Mouse (Mus musculus) heart, postnatal 36 days (tissue): ENCODE results near the gene 3300002I08Rik. TPM values are rescaled to one million over a fixed set of nuclear protein-coding genes. Genes with fewer than 3 reads are reported as not detected.
"Not testable (repeated sequence)": the region's sequence is repeated elsewhere in the genome, so short reads cannot be mapped to it uniquely, and the experiment has no call there.

ENCODE experiments used
- DNase-seq, 2 experiments: peaks; one replicate each; pipeline ENCODE4 v3.0.0; 2021 to 2022
- intact Hi-C: fragments of 180-260 bp; cut with DNase I; formaldehyde crosslinking; loops from one replicate; pipeline ENCODE4 v1.15.1; 2025
- total RNA-seq, 2 experiments: library from RNA; stranded (reverse); gene quantifications; 2 replicates each; pipeline ENCODE4 v1.2.3; 2021

The 3300002I08Rik gene
- total RNA-seq, result 1 to 10 TPM; 1.7 to 2.9 TPM

DNA sequence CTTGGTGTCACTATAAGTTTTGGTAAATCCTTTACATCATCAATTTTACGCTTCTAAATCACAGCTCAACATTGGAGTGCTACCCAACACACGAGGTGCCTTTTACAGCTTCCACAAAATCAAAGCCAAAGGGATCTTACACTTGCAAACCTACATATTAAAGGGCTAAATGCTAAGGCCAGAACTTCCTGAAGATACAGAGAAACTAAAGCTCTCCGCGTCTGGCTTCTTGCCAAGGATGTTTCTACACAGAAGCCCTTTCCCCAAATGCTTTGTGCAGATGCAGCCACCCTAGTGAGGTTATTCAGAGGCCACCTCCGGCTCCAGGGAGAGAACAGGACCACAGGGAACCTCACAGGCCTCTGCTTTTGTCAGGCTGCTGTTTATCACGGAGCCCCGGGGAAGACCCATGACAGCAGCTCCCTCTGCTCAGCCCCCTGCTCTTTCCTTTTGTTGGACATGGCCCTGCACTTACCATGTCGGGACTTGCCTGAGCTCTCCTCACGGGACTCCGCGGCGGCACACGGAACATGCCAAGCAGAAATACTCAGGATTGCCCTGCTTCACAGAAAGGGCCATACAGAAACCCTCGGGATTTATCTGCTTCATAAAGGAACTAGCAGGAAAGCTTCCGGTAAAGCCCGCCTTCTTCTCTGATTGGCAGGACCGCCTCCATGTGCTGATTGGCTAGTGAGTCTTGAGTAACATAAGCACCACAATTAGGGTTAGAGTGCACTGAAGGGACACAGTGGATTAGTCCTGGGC, at the start of gene 3300002I08Rik:
3300002I08Rik (minus strand) TSS at position 653 of the 765 bp plus-strand sequence.
- intact Hi-C loops, result loop anchor here (5.0 kb wide), 1 partner anchor 45 kb away; no protein-coding TSS in a partner anchor
- peak; percentile 87 to 92 for DNase-seq

DNA sequence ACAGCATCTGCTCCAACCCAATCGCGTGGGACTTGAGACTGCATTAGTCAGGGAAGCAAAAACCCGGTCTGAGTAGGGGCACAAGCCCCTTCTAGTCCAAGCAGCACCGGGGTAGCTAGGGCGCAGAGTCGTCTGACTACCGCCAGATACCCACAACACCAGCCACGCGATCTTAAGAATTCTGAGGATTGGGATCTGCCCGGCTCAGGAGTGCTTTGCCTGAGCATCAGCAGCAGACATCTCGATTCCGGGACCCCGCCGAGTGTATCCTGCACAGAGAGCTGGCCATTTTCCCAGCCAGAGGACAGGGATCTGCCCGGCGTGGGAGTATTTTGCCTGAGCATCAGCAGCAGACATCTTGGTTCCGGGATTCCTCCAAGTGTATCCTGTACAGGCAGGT, 49.6 kb upstream of the 3300002I08Rik start:
- intact Hi-C loops, DNase-seq: not testable (repeated sequence)

DNA sequence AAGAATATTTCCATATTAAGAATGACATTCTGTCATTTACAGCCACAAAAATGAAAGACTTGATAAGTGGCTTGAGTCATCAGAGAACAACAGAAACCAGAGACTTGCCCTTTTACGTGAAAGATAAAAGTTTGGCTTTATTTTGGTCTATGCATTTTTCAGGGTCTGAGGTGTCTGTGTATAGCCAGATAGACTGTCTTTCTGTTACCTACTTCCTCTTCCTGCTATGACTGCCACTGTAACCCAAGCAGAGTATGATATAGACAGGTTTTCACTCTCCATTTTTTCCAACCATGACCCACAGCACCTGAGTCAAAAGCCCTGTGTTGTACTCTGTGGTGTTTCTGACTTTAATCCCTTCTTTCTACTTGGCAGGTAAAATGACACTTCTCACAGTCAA, 27.6 kb upstream of the 3300002I08Rik start:
- intact Hi-C loops, result no loop called here

DNA sequence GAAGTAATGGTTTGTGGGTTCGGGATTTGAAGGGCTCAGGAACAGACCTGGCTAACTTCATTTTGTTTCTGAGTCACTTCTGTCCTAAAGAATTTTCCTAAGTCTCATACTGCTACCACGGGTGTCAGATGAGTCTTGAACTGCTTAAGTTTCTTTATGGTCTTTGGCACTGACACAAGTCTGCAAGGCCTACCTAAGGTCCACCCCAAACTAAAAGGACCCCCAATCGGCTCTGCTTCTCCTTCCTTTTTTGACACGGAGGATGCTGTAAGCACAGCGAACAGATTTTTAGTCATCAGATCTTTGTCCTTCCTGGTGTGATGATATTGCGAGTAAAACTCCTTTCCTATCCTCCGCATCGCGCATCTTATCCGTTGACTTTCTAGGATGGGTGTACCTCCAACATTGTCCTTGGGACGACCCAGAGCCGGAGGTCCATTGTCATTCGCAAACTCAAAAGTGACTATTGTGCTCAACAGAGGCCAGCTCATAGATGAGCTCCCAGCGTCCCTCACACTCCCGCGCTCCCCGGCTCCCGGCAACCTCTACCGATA, 23.1 kb upstream of the 3300002I08Rik start:
- intact Hi-C loops, result not testable (repeated sequence)

More for the DNA sequence above, 27.6 kb upstream of the 3300002I08Rik start:
- DNase-seq, result no peak

DNA sequence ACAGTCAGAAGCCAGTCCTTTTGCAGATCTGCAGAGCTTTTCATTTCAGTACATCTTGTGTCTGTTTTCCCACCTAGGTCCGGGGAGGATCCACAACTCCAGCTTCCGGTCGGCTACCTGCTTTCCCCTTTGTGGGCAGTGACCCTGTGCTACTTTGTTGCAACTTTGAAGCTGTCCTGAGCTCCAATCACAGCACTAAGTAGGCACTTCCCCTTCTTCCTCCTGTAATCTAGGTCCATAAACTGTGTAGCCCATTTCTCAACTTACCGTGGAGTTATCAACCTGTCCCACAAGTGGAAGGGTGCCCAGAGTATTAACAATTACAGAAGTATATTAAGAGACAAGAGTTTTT, 289 bp upstream of the 3300002I08Rik start:
- intact Hi-C loops, result loop anchor here (5.0 kb wide), 1 partner anchor 46 kb away; no protein-coding TSS in a partner anchor
- no peak for DNase-seq

More for the DNA sequence above, 23.1 kb upstream of the 3300002I08Rik start:
- peak in 1 of 2 experiments; percentile 2 for DNase-seq

DNA sequence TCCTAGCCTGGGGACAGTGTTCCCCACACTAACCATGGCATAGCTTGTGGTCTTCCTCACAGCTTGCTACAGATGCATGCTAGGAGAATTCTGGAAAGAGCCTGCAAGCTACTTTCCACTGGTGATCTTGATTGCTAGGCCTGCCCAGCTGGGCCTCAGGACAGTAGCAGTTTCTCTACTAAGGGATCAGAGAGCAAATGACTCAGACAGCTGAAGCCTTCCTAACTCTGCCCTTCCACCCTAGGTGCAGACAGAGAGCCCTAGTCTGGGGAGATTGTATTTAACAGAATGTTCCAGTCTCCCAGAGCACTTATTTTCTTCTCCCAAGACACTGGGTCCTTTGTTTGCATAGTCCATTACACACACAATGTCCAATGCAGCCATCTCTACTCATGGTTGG, 5.4 kb downstream of the 3300002I08Rik start:
- intact Hi-C loops, DNase-seq: not testable (repeated sequence)

DNA sequence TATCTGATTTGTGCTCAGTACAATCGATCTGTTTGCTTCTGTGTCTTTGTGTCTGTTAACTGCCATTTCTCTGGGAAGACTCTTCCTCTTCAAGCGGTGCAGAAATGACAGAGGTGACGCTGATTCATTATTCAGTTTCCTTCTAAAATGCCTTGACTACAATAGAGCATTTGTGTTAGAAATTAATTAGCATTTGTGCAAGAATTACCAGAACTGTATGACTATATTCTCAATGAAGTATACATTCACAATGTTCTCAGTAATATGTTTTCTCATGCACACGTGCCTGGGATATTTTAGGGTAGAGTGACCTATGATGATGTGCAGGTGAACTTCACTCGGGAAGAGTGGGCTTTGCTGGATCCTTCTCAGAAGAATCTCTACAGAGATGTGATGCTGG, 39.2 kb downstream of the 3300002I08Rik start, which contains the start of gene Gm10130:
Gm10130 (plus strand) TSS at position 301 of the 400 bp plus-strand sequence.
- no peak for DNase-seq
- intact Hi-C loops, result no loop called here

DNA sequence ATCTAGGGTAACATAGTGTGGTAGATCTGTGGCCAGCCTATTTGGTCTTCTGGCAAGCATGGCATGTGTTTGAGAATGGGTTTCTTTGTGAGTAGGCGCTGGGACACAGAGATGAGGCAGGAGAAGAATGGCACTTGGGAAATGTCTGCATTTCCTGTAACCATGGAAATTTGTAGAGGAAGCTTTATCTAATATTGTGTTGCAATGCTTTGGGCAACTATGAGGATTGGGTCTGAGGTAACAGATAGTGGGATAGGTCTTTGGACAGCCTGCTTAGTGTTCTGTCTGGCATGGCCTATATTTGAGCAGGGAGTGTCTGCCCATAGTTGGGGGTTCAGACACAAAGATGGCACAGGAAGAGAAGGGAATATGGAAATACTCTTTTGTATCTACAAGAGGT, 43.6 kb downstream of the 3300002I08Rik start:
- no peak for DNase-seq
- intact Hi-C loops, result loop anchor here (5.0 to 10.0 kb wide), 2 partner anchors 43 to 184 kb away; partner anchors contain the start of genes 3300002I08Rik and Zfp120

DNA sequence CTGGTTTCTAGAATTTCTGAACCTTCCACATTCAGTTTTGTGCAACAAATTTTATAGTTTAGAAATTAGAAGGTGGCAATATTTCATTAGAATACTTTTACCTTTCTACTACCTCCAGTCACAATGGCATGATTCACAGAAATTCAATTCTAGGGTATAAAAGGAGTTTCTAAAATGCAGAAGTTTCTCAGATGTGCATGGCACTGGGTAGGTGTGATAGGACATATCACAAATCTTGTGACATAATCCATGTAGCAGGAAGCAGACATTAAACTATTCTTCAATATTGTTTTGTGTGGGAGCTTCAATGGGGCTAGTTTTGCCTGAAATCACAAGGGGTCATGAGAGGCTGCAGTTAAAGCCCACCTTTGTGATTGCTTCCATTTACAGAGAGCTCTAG, 46.4 kb downstream of the 3300002I08Rik start:
- intact Hi-C loops, result loop anchor here (5.0 to 10.0 kb wide), 2 partner anchors 46 to 181 kb away; partner anchors contain the start of genes 3300002I08Rik and Zfp120
- no peak for DNase-seq

DNA sequence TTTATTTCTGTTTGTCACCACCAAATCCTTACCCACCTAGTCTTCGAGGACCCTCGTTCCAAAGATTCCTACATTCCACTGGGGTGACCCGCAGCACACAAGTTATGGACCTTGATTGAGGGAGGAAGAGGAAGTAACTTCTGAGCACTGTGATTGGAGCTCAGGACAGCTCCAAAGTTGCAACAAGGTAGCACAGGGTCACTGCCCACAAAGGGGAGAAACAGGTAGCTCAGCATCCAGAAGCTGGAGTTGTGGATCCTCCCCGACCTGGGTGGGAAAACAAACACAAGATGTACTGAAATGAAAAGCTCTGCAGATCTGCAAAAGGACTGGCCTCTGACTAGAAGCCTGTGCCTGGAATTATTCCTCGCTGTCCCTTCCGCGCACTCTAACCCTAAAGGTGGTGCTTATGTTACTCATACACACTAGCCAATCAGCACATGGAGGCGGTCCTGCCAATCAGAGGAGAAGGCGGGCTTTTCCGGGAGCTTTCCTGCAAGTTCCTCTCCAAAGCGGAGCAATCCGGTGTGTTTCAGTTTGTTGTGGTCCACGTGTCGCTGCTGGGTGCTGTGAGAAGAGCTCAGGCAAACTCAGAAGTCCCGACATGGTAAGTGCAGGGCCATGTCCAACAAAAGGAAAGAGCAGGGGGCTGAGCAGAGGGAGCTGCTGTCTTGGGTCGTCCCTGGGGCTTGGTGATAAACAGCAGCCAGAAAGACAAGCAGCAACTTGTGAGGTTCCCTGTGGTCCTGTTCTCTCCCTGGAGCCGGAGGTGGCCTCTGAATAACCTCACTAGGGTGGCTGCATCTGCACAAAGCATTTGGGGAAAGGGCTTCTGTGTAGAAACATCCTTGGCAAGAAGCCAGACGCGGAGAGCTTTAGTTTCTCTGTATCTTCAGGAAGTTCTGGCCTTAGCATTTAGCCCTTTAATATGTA, 51.3 kb downstream of the 3300002I08Rik start:
- peak; percentile 88 to 95 for DNase-seq
- intact Hi-C loops, result loop anchor here (10.0 kb wide), 1 partner anchor 176 kb away; the partner anchor contains the start of gene Zfp120

DNA sequence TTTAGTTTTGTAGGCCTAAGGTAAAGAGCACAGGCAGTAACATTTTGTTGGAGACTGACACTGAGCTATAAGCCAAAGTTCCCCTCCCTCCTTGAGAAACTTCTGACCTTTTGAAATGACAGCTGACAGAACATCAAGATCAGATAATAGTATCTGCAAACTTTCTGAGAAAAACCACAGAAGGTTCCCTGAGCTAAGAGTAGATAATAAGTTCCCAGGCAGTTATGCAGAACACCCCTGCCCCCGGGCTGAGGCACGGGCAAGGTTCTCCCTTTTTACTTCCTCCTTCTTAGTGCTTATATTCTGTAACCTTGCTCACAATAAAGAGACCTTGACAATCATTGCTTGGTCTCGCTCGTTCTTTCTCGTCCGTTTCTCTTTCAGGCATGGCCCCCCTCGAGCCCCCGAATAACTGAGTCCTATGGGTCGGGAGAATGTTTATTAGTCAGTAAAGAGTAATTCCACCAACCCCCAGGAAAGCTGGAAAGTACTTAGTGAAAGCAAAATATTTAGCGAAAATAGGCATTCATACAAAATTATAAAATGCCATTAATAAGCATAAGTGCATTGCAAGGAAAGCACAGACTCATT, 55.3 kb downstream of the 3300002I08Rik start:
- no peak for DNase-seq
- intact Hi-C loops, result no loop called here

DNA sequence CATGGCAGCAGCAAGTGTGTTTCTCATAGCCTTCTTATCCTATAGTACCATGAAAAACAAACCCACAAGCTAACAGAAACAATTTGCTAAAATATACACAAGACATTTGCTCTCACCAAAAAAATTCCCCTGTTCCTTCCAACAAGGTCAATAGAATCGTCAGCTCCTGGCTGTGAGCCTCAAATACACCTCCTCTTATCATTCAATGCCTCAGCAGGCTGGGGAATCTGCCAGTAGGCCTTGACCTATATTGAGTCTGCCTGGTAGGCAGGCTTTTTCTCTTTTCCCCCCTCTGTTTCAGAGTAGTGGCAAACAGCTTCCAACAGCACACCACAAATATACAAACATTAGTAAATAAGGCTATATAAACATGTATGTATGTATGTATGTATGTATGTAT, 63.5 kb downstream of the 3300002I08Rik start:
- DNase-seq, result no peak

DNA sequence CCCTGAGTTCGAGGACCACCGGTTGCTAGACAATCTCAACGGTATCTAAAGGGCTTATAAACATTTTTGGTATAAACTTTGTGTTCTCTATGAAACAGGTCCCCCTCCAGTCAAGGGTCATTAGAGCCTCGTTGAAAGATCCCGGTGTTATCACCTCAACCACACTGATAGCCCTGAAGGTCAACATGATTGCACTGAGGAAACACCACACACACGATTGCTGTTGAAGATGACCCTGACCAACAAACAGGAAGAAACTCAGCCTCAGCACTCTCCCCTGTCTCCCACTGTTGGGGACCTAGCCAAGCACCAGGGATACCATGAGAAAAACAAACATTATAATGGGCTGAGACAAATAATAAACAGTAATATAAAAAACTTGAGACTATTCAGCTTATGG, 68.9 kb downstream of the 3300002I08Rik start:
- no peak for DNase-seq
- intact Hi-C loops, result no loop called here

More for the DNA sequence above, 63.5 kb downstream of the 3300002I08Rik start:
- intact Hi-C loops, result no loop called here

Other genes with a start within 250 kb of the 3300002I08Rik start
- gene Zfp120, start 226.1 kb downstream of the 3300002I08Rik start, total RNA-seq, result 1 to 10 TPM; 6.4 TPM
- gene Gm10770, start 183.1 kb downstream of the 3300002I08Rik start, total RNA-seq, result not detected
- gene Gm14139, start 181.0 kb downstream of the 3300002I08Rik start, total RNA-seq, result not detected
- 1 to 10 TPM; 2.2 to 2.4 TPM for gene Zfp937, start 144.7 kb downstream of the 3300002I08Rik start, total RNA-seq
- gene Gm21994, start 107.2 kb downstream of the 3300002I08Rik start, total RNA-seq, result 1 to 10 TPM; 2.1 to 2.4 TPM
- gene Gm14124, start 105.2 kb downstream of the 3300002I08Rik start, total RNA-seq, result not detected
- gene Gm10130, start 39.1 kb downstream of the 3300002I08Rik start, total RNA-seq, result 1 to 10 TPM in 1 of 2 experiments, not detected in 1; 2.2 TPM
- gene Zfp442, start 88.7 kb upstream of the 3300002I08Rik start, total RNA-seq, result 1 to 10 TPM; 5.4 to 6.7 TPM
- under 1 TPM in 1 of 2 experiments, not detected in 1; 0.17 TPM for gene Zfp345, start 122.3 kb upstream of the 3300002I08Rik start, total RNA-seq
- not detected for gene Cst7, start 207.7 kb upstream of the 3300002I08Rik start, total RNA-seq
- gene Apmap, start 245.8 kb upstream of the 3300002I08Rik start, total RNA-seq, result 10 to 100 TPM; 48.8 to 54.6 TPM